Mouse (Mus musculus): ENCODE measurements around the gene Carhsp1.
A peak's percentile ranks its signal among the peaks of the same experiment; 100 is the strongest.

Gene Carhsp1

DNA sequence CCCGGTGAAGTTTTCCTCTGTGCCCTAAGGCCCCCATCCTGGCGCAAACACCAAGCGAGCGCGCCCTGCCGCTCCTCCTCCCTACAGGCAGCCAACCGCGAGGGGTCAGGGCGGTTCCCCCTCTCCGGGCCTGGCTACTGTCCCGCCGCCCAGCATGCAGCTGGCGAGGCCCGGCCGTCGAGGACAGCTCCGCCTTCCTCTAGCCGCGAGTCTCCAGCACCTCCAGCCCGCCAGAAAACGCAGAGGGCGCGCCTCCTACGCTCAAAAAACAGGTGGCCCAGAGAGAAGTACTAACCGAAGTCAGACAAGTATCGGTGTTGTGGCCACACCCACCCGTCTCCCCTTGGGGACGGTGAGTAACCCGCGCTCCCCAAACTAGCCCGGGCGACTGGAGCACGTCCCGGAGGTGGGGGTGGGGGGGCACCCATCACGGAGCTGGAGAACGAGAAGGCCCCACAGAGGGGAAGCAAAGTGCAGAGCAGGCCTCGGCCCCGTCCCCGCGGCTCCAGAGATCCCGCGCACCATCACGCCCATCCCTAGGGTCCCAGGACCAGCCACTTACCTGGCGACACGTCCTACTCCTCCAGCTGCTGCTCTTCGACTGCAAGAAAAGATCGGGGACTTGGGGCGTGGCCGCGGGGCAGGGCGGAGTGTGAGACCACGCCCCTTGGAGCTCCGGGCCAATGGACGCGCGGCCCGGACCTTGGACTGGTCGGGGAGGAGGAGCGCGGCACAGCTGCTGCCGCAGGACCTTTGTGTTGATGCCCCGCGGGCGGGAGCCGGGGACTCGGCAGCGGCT, at the start of gene Carhsp1:
TSS of gene Carhsp1 (minus strand) at position 605 of the 799 bp plus-strand sequence.
- peak; percentile 32 for DNase-seq (ENCODE audit: low read depth, low spot score)

DNA sequence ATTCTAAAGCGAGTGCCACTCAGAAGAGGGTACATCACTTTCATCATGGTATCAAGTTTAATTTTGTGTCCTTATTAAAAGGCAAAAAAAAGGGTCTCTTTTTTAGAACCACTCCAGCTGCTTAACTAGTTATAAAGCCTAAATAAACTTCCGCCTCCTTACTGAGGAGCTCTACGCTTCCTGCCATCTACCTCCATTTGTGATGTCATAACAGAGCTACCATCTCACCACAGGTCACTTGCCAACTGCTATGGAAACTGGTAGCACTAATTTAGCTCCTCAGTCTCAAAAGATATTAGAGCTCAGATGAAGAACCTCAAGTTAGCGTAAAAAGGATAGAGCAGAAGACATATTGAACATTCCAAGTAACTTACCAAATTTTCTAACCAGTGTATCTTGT, 48.5 kb upstream of the Carhsp1 start:
- no peak for DNase-seq (ENCODE audit: low read depth, low spot score)

DNA sequence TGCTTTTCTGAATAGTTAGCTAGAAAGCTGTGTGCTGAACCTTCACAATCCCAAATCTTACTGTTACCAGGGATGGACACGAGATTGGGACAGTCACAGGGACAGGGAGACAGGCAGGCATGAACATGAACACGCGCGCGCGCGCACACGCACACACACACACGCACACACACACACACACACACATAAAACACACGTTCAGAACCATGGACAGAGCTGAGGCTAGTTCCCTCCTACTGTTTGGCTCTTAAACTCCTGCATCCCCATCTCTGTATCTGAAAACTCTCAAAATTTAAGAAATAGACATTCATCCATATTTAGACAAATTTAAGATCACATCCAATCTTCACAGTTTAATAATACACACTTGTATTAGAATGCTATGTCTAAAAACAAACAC, 45.8 kb upstream of the Carhsp1 start:
- no peak for DNase-seq (ENCODE audit: low read depth, low spot score)

DNA sequence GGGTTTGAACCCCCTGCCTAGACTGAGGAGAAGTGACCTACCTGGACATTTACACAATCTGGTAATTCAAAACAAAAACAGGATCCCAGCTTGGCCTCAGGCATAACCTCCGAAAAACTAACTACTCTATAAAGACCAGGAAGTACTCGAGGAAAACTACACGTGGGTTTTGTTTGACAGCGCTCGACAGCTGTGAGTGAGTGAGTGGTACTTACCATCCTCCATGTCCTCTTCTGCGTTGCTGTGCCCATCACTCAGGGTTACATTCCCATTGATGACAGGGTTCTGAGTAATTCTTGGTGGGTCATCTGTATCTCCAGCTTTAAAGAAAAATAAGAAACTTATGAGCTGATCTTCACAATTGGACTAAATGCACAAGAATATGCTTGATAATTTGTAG, 44.3 kb upstream of the Carhsp1 start:
- DNase-seq (ENCODE audit: low read depth, low spot score) = no peak

DNA sequence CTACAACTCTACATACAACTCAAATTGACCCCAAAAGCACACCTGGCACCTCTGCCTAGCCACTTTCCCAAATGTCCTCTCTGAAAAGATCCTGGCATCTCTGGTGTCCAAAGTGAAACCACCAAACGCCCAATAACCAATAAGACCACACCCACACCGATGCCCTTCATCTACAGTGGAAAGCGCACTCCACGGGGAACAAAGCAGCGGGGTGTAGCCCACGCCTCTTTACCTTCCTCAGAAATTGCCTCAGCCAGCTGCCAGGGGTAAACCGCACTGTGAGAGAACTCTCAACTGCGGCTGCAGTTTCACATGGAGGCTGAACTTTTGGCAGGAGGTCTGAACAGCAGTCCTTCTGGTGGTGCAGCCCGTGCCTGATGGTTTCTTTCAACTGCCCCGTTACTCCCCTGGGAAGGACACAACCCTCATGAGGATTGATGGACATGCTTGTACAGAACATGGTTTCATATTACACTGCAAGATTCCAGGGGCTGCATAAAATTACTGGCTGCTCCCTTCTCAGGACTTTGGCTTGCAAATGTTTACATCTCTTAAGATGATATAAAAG, 43.6 kb upstream of the Carhsp1 start:
- no peak for DNase-seq (ENCODE audit: low read depth, low spot score)

DNA sequence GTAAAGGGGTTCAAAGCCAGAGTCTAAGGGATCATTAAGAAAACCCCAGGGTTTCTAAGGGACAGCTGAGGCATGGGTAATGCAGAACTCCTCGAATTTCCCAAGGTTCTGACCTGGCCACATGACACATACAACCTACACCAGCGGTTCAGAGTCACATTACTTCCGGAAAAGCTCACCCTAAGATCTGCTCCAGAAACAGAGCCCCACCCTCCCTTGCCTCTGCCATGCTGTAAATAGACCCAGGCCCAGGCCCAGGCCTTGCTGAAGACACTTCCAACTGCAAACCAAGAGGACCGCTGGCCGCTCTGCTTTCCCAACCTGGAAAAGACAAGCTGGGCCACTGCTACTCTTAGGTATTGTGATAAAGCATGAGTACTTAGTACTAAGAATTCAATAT, 42.9 kb upstream of the Carhsp1 start:
- no peak for DNase-seq (ENCODE audit: low read depth, low spot score)

DNA sequence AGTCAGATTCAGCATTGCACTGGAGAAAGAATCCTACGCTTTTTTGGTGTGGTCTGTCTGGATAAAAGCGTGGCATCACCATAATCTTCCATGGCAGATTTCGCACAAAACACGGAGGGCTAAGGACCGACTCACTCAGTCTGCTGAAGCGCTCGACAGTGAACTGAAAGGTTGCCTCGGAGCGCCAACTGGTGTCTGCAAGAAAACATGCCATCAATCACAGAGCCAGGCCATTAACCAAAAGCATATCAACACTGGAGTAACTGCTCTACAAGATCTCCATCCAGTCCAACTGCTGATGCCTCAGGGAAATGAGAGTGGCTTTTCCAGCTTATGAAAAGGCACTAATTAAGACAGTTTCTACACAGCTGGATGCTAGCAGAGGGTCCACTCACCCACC, 40.0 kb upstream of the Carhsp1 start:
- DNase-seq (ENCODE audit: low read depth, low spot score) = no peak

DNA sequence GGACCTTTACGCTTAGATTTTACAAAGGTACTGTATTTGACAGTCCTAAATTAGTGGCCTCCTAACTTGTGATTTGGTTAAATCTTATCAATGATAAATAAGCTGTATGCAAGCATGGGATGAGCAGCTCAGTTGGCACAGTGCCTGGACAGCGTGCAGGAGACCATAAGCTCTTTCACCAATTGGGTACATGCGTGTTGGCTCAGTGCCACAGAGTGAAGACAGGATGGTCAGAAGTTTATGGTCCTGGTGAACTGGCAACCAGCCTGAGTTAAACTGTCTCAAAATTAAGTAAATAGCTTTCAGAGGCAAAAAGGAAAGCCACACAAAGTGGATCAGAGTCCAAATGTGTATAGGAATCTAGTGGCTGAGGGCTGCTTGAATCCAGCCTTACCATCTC, 28.6 kb upstream of the Carhsp1 start:
- DNase-seq (ENCODE audit: low read depth, low spot score) = no peak

DNA sequence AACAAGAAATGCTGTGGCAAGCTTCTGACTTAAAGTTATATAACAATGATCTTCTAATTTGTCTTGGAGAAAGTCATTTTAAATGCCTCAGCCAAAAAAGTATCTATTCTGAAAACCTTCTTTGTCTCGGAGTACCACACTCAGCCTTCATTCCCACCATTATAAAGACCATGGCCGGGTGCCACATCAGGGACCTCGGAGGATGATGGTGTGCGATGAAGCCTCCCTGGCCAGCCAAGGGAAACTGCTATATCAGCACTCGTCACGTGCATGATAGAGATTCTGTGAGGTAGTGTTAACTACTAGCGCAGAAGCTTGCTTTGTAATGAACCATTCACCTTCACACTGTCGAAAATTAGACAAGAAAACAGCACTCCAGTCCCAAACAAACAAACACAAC, 27.6 kb upstream of the Carhsp1 start:
- DNase-seq (ENCODE audit: low read depth, low spot score) = no peak

DNA sequence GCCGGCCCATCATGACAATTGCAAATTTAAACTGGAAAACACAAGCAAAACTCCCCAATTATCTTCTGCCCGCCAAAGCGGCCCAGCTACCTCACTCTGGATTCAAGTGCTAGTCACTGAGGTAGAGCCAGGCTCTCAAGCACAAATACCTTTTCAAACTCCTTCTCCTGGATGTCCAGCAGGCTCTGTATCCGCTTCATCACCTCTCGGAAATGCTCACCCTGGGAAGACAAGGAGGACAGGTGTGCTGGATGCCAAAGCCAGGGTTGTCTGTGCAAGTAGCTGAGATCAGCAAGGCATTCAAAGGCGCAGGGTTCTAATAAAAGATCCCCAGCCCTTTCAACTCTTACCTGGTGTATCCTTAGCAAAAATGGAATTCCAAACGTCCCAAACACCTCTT, 19.3 kb upstream of the Carhsp1 start:
- no peak for DNase-seq (ENCODE audit: low read depth, low spot score)

DNA sequence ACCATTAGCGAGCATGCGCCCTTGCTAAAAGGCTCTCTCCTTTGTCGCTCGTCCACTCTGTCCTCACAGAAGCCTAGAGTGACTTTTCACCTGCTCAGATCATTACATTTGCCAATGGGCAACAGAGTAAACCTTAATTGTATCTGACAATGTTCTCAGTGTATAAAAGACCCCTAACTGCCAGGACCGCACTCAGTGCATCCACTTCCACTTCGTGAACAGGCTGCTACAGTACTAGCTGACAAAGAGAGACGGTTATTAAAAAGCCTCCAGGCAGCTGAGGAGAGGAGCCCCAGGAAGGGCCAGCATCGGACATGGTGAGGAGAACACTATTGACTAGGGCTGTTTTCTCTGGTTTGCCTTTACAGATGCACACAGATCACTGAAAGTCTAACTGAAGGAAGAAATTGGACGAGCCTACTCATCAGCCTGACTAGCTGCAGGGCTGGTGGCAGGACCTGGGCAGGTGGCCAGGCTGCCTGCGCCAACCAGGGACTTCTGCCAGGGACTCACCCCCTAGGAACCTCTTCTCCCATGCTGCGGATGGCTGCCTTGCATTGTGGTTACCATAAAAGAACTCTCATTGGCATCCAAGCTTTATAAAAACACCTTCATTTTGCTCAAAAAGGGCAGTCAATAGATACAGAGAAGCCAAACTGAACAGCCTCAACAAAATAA, 18.2 kb upstream of the Carhsp1 start:
- DNase-seq (ENCODE audit: low read depth, low spot score) = no peak

DNA sequence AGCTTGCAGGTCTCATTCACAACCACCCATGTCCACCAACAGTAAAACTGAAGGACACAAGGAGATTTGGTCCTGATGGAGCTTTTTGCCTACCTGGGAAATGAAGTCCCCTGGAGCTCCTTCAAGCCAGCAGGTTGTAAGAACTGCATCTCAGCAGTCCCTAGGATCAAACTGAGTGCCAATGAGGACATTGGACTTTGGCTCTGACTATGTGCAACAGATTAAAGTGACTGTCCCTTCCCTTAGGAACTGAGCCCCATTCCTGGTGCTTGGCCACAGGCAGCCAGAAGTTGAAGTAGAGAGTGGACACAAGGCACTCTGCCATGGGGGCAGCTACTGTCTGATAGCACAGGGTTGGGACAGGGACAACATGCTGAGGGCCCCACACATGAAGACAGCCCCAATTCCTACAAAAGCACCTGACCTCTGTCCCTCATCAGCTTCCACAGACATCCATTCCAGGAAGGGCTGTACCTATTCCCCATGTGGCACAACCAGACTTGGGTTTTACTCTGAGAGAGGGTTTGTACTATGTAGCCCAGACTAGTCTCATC, 15.7 kb upstream of the Carhsp1 start:
- DNase-seq (ENCODE audit: low read depth, low spot score) = no peak

DNA sequence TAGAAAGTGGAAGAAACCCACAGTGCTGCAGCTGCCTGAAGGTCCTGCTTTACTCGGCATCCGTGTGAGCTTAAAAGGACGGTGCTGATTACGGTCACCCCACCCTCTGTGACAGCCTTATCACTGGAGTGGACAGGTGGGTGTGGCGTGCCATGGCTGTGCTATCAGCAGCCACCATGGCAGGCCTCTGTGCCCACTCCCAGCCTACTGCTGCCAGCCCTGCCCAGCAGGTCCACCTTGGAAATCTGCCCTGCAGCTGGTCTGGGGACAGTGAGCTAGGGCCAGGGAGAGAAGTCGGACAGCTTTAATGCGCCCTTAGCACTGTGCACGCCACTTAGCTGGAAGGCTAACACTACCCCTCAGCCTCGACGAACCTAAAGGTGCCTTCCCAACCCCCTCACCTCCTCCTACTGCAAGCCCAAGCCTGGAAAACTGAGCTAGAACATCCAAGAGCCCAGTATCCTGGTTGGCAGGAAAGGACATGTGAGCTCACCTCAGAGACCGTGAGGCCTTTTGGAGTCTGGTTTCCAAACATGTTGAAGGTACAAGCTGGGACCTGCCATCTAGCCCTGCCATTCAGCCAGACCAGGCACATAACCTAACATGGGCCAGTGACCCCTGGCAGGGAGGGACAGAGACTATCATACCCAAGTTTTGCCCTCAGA, 15.0 kb upstream of the Carhsp1 start:
- DNase-seq (ENCODE audit: low read depth, low spot score) = no peak

DNA sequence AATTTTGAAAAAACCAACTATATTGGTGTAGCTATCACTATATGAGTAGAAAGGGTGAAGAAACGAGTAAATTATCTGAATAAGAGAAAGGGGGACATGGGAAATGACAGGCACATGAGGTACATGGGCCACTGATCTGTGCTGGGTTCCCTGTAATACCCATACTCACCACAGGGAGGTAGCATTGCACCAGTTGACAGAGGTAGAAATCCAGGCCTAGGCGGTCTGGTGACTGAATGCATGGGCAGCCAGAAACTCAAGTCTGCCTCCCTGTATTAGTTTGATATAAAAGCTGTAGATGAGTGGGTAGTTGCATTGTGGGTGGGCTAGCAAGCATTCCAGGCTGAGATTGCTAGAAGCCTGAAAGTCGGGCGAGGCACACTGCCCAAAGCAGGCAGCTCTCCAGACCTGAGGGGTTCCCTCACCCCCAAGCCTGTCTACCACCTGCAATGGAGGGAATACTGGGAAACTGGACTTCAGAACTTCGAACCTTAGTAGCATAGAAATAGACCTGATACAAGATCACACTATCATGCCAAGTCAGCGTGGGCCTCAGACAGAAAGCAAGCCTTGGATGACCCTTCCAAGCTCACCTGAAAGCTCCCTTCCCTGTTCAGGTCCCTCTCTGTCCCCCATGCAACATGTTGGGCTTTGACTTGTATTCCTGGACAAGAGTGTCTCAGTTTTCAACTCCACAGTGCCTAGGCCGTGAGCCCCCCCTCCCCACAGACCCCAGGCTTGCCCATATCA, 14.3 kb upstream of the Carhsp1 start:
- peak; percentile 54 for DNase-seq (ENCODE audit: low read depth, low spot score)

DNA sequence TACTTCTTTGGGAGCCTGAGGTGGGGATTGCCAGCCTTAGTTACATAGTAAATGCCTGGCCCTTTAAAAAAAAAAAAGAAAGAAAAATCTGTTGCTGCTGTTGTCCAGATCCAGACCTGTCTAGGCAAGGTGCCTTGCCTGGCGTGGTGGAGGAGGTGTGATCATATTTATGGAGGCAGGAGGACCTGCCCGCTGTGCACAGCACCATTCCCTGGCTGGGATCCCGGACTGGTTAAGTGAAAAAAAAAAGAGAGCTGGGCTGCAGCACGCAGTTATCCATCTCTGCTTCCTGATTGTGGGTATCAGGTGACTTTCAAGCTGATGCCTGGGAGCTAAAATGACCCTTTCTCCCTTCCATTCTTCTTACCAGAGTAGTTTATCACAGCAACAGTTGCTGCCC, 13.1 kb upstream of the Carhsp1 start:
- no peak for DNase-seq (ENCODE audit: low read depth, low spot score)

DNA sequence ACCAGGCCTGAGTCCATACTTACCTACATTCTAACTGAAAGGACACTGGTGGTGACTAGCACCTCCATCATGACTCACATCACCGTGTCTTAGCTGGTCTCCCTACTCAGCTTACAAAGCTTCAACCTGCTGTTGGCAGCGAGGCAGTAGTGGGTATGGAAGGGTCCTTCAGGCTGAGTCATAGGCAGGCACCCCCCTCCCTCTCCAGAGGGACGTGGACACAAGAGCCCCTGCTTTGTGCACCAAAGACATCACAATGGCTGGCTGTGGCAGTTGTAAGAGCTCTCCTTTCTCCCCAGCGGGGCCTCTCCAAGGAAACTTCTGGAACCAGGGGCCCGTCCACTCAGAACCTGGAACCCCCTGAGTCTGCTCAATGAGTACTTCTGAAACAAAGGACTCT, 8.5 kb upstream of the Carhsp1 start, which contains the start of gene Gm5767:
TSS of gene Gm5767 (plus strand) at position 301 of the 400 bp plus-strand sequence.
- DNase-seq (ENCODE audit: low read depth, low spot score) = no peak

DNA sequence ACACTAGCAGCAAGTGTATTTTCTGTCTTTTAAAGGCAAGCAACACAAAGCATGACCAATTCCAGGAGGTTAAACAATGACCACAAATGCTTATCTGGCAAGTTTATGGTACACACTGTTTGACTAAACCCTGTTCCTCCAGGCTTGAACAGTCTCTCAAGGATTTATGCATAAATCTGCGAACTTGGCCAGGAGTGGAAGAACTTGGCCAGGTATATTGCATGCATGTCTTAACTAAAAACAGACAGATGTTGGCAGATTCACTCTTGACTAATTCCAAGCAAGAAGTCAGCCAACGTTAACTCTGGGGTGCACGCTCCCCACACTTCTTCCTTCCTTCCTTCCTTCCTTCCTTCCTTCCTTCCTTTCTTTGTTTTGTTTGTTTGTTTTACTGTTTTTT, 7.8 kb upstream of the Carhsp1 start:
- DNase-seq (ENCODE audit: low read depth, low spot score) = no peak

DNA sequence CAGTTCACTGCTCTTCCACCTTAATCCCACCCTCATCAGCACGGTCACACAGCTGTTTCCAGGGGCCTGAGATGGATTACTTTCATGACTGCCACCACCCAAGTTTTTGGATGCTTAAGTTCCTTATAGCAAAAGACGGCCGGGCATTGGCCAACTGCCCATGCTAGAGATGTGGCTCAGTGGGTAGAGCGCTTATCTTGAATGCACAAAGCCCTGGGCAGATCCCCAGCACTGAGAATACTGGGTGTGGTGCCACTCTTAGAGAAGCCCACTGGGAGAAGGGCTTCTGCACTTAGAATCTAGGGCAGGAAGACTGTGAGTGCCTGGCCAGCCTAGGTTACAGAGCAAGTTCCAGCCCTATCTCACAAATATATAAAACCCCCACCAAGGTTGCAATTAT, 6.7 kb upstream of the Carhsp1 start:
- no peak for DNase-seq (ENCODE audit: low read depth, low spot score)

DNA sequence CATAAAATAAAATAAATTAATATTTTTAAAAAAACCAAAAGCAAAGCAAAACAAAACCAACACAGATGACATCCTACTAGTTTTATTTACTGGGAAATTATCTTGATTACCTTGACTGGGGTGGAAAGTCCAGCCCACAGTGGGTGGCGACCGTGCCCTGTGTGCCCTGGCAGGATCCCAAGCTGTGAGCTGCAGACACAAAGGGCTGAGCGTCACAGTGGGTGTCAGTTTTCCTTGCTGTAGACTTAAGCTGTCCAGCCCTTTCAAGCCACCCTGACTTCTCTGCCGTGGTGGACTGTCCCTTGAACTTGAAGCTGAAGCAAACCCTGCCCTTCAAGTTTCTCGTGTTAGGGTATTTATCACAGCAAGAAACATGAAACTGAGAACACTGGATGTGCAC, 6.1 kb upstream of the Carhsp1 start:
- no peak for DNase-seq (ENCODE audit: low read depth, low spot score)

DNA sequence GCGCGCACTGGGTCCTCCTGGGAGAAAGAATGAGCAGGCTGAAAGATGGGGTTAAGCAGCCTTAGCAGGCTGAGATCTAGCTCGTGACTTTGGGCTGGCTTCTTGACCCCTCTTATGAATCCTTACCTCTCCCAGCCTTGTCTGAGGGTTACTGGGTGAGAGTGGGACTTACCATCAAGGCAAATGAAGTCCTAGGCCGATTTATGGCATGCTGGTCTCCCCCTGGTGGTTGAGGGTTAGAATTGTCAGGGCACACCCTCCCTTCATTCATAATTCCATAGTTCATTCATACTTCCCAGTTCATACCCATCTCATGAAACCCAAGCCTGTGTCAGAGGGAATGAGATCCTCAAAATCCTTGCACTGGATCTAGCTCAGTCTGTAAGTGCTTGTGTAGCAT, 4.8 kb upstream of the Carhsp1 start:
- no peak for DNase-seq (ENCODE audit: low read depth, low spot score)

DNA sequence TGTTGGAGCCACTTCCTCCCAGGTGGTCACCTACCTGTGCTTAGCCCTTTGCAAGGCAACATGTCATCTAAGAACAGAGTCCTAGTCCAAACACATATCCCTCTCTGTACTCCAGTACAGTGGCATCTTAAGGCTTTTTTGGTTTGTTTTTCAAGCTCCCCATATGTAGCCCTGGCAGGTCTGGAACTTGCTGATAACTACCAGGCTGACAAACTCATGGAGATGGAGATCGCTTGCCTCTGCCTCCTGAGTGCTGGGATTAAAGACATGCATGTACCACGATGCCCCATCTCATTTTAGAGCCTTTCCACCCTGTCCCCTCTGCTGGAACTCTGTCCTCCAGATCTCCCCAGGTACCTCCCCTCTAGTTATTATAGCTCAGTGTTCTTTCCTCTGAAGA, 4.3 kb upstream of the Carhsp1 start:
- DNase-seq (ENCODE audit: low read depth, low spot score) = no peak
